Mouse (Mus musculus) intestine, embryonic 16.5 days (tissue): ENCODE data around the gene Mthfd1. TPM values are rescaled to one million over a fixed set of nuclear protein-coding genes. Genes with fewer than 3 reads are reported as not detected.

ENCODE experiments used
- ATAC-seq: fragments of 200-750 bp; cut with Nextera tagmentation; 2 replicates; pipeline ENCODE4 v1.8.0; 2017; ENCODE audit warnings: moderate TSS enrichment, moderate library complexity
- H3K27ac ChIP-seq: fragments of 300-500 bp; sonication (generic); 2 replicates; pipeline ENCODE4 v1.5.1; 2014; ENCODE audit warnings: mild to moderate bottlenecking, low read length
- H3K27me3 ChIP-seq: fragments of 300-500 bp; sonication (generic); replicated peaks from 2 replicates; pipeline ENCODE4 v1.6.1; 2014; ENCODE audit warnings: low read length, control low read depth, mixed read lengths; ENCODE audit not compliant: control insufficient read depth, insufficient read depth
- H3K36me3 ChIP-seq: fragments of 300-500 bp; sonication (generic); 2 replicates; pipeline ENCODE4 v1.6.1; 2014; ENCODE audit warnings: low read length, control low read depth; ENCODE audit not compliant: control insufficient read depth, insufficient read depth
- H3K4me1 ChIP-seq: fragments of 300-500 bp; sonication (generic); 2 replicates; pipeline ENCODE4 v1.6.1; 2014; ENCODE audit warnings: low read length, control low read depth, mixed read lengths; ENCODE audit not compliant: control insufficient read depth, insufficient read depth
- H3K4me2 ChIP-seq: fragments of 300-500 bp; sonication (generic); 2 replicates; pipeline ENCODE4 v1.6.1; 2014; ENCODE audit warnings: low read depth, low read length, control low read depth
- H3K4me3 ChIP-seq: fragments of 300-500 bp; sonication (generic); 2 replicates; pipeline ENCODE4 v1.5.1; 2014; ENCODE audit warnings: mild to moderate bottlenecking, low read length
- H3K9ac ChIP-seq: fragments of 300-500 bp; sonication (generic); 2 replicates; pipeline ENCODE4 v1.6.1; 2014; ENCODE audit warnings: low read depth, low read length
- H3K9me3 ChIP-seq: fragments of 300-500 bp; sonication (generic); 2 replicates; pipeline ENCODE4 v1.6.1; 2016; ENCODE audit warnings: low read length, control low read depth; ENCODE audit not compliant: control insufficient read depth
- WGBS: fragments of 180-500 bp; shearing (Covaris S2); extraction: QIAGEN DNeasy Blood & Tissue Kit; methylation state at CpG from one replicate; pipeline ENCODE4 v1.1.7; 2014; 5-methylcytosine and 5-hydroxymethylcytosine counted together
- polyA plus RNA-seq: library from polyadenylated mRNA; unstranded; fragments of >200 nt; fragmentation: Nextera tagmentation; extraction: Ambion mirVana; gene quantifications from 2 replicates; pipeline ENCODE4 v1.2.1, GENCODE M21; 2015

Mthfd1 gene
- polyA plus RNA-seq, 1 experiment from 2014 or later, result 98.8 TPM

GRCm38 (mm10) chr12:76269196-76269595 lies 14.1 kb downstream of the Mthfd1 start:
- 68% methylated on average over 7 of the region's 7 CpGs for WGBS
- Histone ChIP-seq H3K4me1 (0 out of 2 replicates have a peak, but pooled peaks cover 2% of the 10 kb centered on the region), H3K36me3 (no peaks in the 10 kb centered on the region; the same call in 1 of the 2 replicates), H3K4me2 (no peak overlapping the region), H3K27me3 (no peaks in the 10 kb centered on the region), H3K9me3 (no peaks in the 10 kb centered on the region), H3K27ac (no peak overlapping the region), H3K4me3 (no peak overlapping the region), H3K9ac (no peak overlapping the region)
- no peak for ATAC-seq

DNA sequence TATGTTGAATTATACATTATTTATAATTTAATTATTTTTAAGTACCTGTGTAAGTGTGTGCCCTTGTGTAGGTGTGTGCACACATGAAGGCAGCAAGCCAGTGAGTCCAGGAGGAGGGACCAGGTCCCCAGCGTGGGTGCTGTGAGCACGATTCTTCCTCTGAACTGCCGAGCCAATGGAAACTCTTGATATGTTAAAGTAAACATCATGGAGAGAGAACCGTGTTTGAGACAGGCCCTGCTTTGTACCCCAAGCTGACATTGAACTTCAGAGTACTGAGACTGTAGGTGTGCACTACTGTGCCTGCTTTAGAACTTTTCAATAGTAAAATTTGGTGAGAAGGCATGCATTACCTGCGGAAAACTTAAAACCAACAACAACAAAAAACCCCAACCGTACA lies 16.4 kb downstream of the Mthfd1 start:
- no peak for ATAC-seq
- H3K4me1 ChIP-seq, result peaks cover 2% of the 10 kb centered on the region; the same call in 1 of the 2 replicates
- no peaks in the 10 kb centered on the region; the same call in 1 of the 2 replicates for H3K36me3 ChIP-seq
- H3K9ac ChIP-seq, result no peak overlapping the region
- H3K4me3 ChIP-seq, result no peak overlapping the region
- no peak overlapping the region for H3K4me2 ChIP-seq
- WGBS, result 77% methylated on average over 6 of the region's 6 CpGs
- H3K27ac ChIP-seq, result no peak overlapping the region
- no peaks in the 10 kb centered on the region for H3K9me3 ChIP-seq
- no peaks in the 10 kb centered on the region for H3K27me3 ChIP-seq

GRCm38 (mm10) chr12:76272610-76273524 lies 17.8 kb downstream of the Mthfd1 start:
- Histone ChIP-seq H3K27ac (no peak overlapping the region), H3K4me1 (peaks cover 2% of the 10 kb centered on the region; the same call in 1 of the 2 replicates), H3K36me3 (no peaks in the 10 kb centered on the region; the same call in 1 of the 2 replicates), H3K9me3 (no peaks in the 10 kb centered on the region), H3K4me2 (no peak overlapping the region), H3K27me3 (no peaks in the 10 kb centered on the region), H3K4me3 (no peak overlapping the region), H3K9ac (no peak overlapping the region)
- 81% methylated on average over 10 of the region's 10 CpGs for WGBS
- peak; percentile 59 for ATAC-seq

DNA sequence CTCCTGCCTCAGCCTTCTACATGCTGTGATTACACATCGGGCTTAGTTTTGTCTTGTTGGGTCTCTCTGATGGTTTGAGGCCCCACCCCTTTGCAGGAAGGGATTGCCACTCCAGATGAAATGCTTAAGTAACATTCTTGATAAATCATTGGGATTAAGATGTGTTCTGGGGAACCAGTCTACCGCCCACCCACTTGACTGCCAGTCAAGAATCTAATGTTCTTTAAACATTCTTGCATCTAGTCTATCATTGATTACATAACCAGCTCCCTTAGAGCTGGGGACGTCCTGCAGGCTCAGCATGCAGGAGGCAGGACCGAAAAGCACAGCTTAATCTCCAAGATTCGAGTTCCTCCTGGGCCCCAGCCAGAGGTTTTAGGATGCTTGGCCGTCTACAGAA lies 23.1 kb downstream of the Mthfd1 start:
- WGBS, result 61% methylated on average over 6 of the region's 6 CpGs
- H3K36me3 ChIP-seq, result peaks cover 8% of the 10 kb centered on the region
- ATAC-seq, result no peak

DNA sequence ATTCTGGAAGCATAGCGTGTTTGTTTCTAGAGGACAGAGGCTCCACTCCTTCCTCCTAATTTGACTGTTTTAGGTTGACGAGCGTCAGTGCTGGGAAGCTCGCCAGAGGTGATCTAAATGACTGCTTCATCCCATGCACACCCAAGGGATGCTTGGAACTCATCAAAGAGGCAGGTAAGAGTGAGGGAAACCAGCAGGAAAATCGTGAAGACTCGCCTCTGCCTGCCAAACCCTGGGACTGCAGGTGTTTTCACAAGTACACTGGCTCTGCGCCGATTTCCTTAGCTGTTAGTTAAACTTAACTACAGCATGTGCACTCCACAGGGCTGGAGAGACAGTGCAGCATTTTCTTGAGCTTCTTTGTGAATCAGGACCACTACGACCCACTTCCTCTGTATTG lies 25.5 kb downstream of the Mthfd1 start:
- Histone ChIP-seq H3K9ac (no peak overlapping the region), H3K4me2 (no peak overlapping the region), H3K36me3 (peaks cover 8% of the 10 kb centered on the region), H3K4me3 (no peak overlapping the region), H3K27ac (no peak overlapping the region), H3K4me1 (no peaks in the 10 kb centered on the region; the same call in 1 of the 2 replicates), H3K27me3 (no peaks in the 10 kb centered on the region), H3K9me3 (no peaks in the 10 kb centered on the region)
- ATAC-seq, result no peak
- 90% methylated on average over 9 of the region's 9 CpGs for WGBS

More for the DNA sequence above, 23.1 kb downstream of the Mthfd1 start:
- Histone ChIP-seq H3K9ac (no peak overlapping the region), H3K27me3 (no peaks in the 10 kb centered on the region), H3K4me1 (no peaks in the 10 kb centered on the region; the same call in 1 of the 2 replicates), H3K9me3 (no peaks in the 10 kb centered on the region), H3K27ac (no peak overlapping the region), H3K4me2 (no peak overlapping the region), H3K4me3 (no peak overlapping the region)

DNA sequence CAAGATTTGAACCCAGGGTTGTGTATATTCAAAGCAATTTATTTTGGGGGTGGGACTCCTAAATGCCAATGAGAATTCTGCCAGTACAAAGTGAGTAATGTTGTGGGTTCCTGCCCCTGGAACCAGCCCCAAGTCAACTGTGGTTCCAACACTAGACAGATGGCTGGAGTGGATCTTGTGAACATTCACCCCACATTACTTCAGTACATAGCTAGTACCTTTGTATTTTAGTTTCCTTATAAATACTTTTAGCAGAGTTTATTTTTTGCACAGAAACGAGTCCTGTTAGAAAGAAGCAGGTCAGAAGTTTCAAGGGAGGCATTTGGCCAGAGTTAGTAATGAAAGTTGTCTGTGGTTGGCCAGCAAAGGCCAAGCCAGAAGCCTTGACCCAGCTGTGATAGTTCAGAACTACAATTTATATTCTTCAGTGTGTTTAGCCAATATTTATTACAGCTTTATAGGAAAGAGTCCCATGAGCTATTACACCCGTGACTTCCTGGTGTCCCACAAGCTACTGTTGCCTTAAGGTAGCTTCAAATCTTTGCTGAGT lies 26.1 kb downstream of the Mthfd1 start:
- WGBS, result 88% methylated on average over 2 of the region's 2 CpGs
- Histone ChIP-seq H3K4me3 (no peak overlapping the region), H3K36me3 (peaks cover 8% of the 10 kb centered on the region), H3K9me3 (no peaks in the 10 kb centered on the region), H3K4me1 (no peaks in the 10 kb centered on the region), H3K9ac (no peak overlapping the region), H3K27ac (no peak overlapping the region), H3K27me3 (no peaks in the 10 kb centered on the region), H3K4me2 (no peak overlapping the region)
- ATAC-seq, result no peak

GRCm38 (mm10) chr12:76282132-76282531 lies 27.0 kb downstream of the Mthfd1 start:
- no peaks in the 10 kb centered on the region for H3K27me3 ChIP-seq
- H3K36me3 ChIP-seq, result peaks cover 8% of the 10 kb centered on the region
- 48% methylated on average over 4 of the region's 4 CpGs for WGBS
- H3K9ac ChIP-seq, result no peak overlapping the region
- no peaks in the 10 kb centered on the region for H3K4me1 ChIP-seq
- H3K4me3 ChIP-seq, result no peak overlapping the region
- H3K4me2 ChIP-seq, result no peak overlapping the region
- no peak overlapping the region for H3K27ac ChIP-seq
- ATAC-seq, result no peak; the same call in 1 of the 2 replicates
- no peaks in the 10 kb centered on the region for H3K9me3 ChIP-seq

GRCm38 (mm10) chr12:76282532-76283173 lies 27.6 kb downstream of the Mthfd1 start:
- H3K27ac ChIP-seq, result no peak overlapping the region
- 91% methylated on average over 17 of the region's 17 CpGs for WGBS

GRCm38 (mm10) chr12:76285418-76285817 lies 30.3 kb downstream of the Mthfd1 start:
- H3K27ac ChIP-seq, result no peak overlapping the region
- no peak overlapping the region for H3K4me3 ChIP-seq
- no peaks in the 10 kb centered on the region for H3K27me3 ChIP-seq
- no peak for ATAC-seq
- H3K4me1 ChIP-seq, result no peaks in the 10 kb centered on the region
- WGBS, result 74% methylated on average over 6 of the region's 6 CpGs
- no peak overlapping the region for H3K9ac ChIP-seq
- H3K9me3 ChIP-seq, result no peaks in the 10 kb centered on the region
- H3K36me3 ChIP-seq, result peaks cover 9% of the 10 kb centered on the region
- H3K4me2 ChIP-seq, result no peak overlapping the region

More at GRCm38 (mm10) chr12:76282532-76283173, 27.6 kb downstream of the Mthfd1 start:
- Histone ChIP-seq H3K36me3 (peaks cover 8% of the 10 kb centered on the region), H3K4me2 (no peak overlapping the region), H3K27me3 (no peaks in the 10 kb centered on the region), H3K9ac (no peak overlapping the region), H3K4me1 (no peaks in the 10 kb centered on the region), H3K9me3 (no peaks in the 10 kb centered on the region), H3K4me3 (no peak overlapping the region)
- ATAC-seq, result no peak
